Mouse (Mus musculus) cerebellum, adult 9-11 months (tissue): Measurements from ENCODE around the gene Cntln.

Experiments
- DNase-seq: peaks from one replicate; pipeline ENCODE4 v3.0.0; 2022

Gene Cntln

GRCm38 (mm10) chr4:84884111-84884538 is at the start of gene Cntln:
Cntln (plus strand) TSS chr4:84884309.
- DNase-seq, result peak; percentile 97

- no peak for DNase-seq
Measured at GRCm38 (mm10) chr4:84836979-84837378, 47.1 kb upstream of the Cntln start.

GRCm38 (mm10) chr4:84838545-84838944 is 45.6 kb upstream of the Cntln start:
- DNase-seq, result no peak

GRCm38 (mm10) chr4:84839466-84839865 is 44.6 kb upstream of the Cntln start:
- no peak for DNase-seq

- DNase-seq, result no peak
Measured at GRCm38 (mm10) chr4:84857588-84857987, 26.5 kb upstream of the Cntln start.

- peak; percentile 19 for DNase-seq
Measured at GRCm38 (mm10) chr4:84876347-84876746, 7.8 kb upstream of the Cntln start.

GRCm38 (mm10) chr4:84883646-84884045 is 463 bp upstream of the Cntln start:
- DNase-seq, result no peak

- peak; percentile 76 for DNase-seq
Measured at GRCm38 (mm10) chr4:84884539-84885270, 596 bp downstream of the Cntln start.

- DNase-seq, result peak; percentile 8
Measured at GRCm38 (mm10) chr4:84885271-84885540, 1.1 kb downstream of the Cntln start.

- DNase-seq, result no peak
Measured at GRCm38 (mm10) chr4:84918393-84918792, 34.3 kb downstream of the Cntln start.

- no peak for DNase-seq
Measured at GRCm38 (mm10) chr4:84934342-84934929, 50.3 kb downstream of the Cntln start.

- no peak for DNase-seq
Measured at GRCm38 (mm10) chr4:84942059-84942458, 58.0 kb downstream of the Cntln start.

GRCm38 (mm10) chr4:84942651-84943050 is 58.5 kb downstream of the Cntln start:
- DNase-seq, result no peak

GRCm38 (mm10) chr4:84944100-84944499 is 60.0 kb downstream of the Cntln start:
- no peak for DNase-seq

GRCm38 (mm10) chr4:84946450-84946849 is 62.3 kb downstream of the Cntln start:
- no peak for DNase-seq

GRCm38 (mm10) chr4:84976875-84977646 is 93.0 kb downstream of the Cntln start:
- no peak for DNase-seq

GRCm38 (mm10) chr4:84995520-84996348 is 111.6 kb downstream of the Cntln start:
- no peak for DNase-seq

- no peak for DNase-seq
Measured at GRCm38 (mm10) chr4:85005581-85005980, 121.5 kb downstream of the Cntln start.

- DNase-seq, result peak; percentile 16
Measured at GRCm38 (mm10) chr4:85006789-85007188, 122.7 kb downstream of the Cntln start.

- DNase-seq, result peak; percentile 22
Measured at GRCm38 (mm10) chr4:85010846-85011245, 126.7 kb downstream of the Cntln start.

GRCm38 (mm10) chr4:85045748-85046147 is 161.6 kb downstream of the Cntln start:
- no peak for DNase-seq

GRCm38 (mm10) chr4:85049933-85050553 is 165.9 kb downstream of the Cntln start:
- no peak for DNase-seq

GRCm38 (mm10) chr4:85054616-85055015 is 170.5 kb downstream of the Cntln start:
- DNase-seq, result no peak
